Mouse (Mus musculus) CH12.LX (cell line): Measurements from ENCODE around the gene Bach2. TPM values are rescaled to one million over a fixed set of nuclear protein-coding genes. Genes with fewer than 3 reads are reported as not detected.

Experiments
- DNase-seq: peaks from one replicate; pipeline ENCODE4 v3.0.0-alpha.2; 2013; ENCODE audit errors: extremely low read depth
- H3K27ac ChIP-seq: 2 replicates; pipeline ENCODE4 v1.5.1; 2012; ENCODE audit warnings: low read depth, mild to moderate bottlenecking, control low read depth, moderate library complexity; ENCODE audit not compliant: insufficient read depth
- H3K27me3 ChIP-seq: replicated peaks from 2 replicates; pipeline ENCODE3; 2012; ENCODE audit warnings: inconsistent platforms
- H3K36me3 ChIP-seq, 2 experiments: replicated peaks in 1 of 2; 2 replicates each; pipeline versions ENCODE3 to v1.6.1; 2012; ENCODE audit warnings: inconsistent platforms in 1 of 2, low read length in 1 of 2, mild to moderate bottlenecking in 1 of 2, mixed read lengths in 1 of 2, moderate library complexity in 1 of 2; ENCODE audit not compliant: control insufficient read depth in 1 of 2, insufficient read depth in 1 of 2
- H3K4me1 ChIP-seq, 2 experiments: 2 replicates each; pipeline ENCODE4 v1.6.1; 2012; ENCODE audit warnings: inconsistent platforms in 1 of 2, moderate library complexity in 1 of 2; ENCODE audit not compliant: insufficient read depth in 2 of 2, control insufficient read depth in 1 of 2
- H3K4me2 ChIP-seq: 2 replicates; pipeline ENCODE4 v1.6.1; 2012; ENCODE audit warnings: low read depth, mild to moderate bottlenecking, control low read depth; ENCODE audit not compliant: poor library complexity, insufficient read depth, severe bottlenecking
- H3K4me3 ChIP-seq, 3 experiments: fragments of 150-350 bp in 1 of 3; sonication (generic) in 1 of 3; replicated peaks in 1 of 3; 2 replicates each; pipeline versions ENCODE3 to v1.5.1; 2011 to 2012; ENCODE audit warnings: low read depth in 2 of 3, low read length in 2 of 3, mild to moderate bottlenecking in 2 of 3, moderate library complexity in 2 of 3, control low read depth in 1 of 3, improper control_type of control experiment in 1 of 3, inconsistent platforms in 1 of 3, mixed read lengths in 1 of 3; ENCODE audit not compliant: poor library complexity in 1 of 3
- H3K79me2 ChIP-seq: replicated peaks from 2 replicates; pipeline ENCODE4 v1.6.1; 2012; ENCODE audit warnings: mild to moderate bottlenecking, moderate library complexity; ENCODE audit not compliant: control insufficient read depth, poor library complexity, insufficient read depth, severe bottlenecking; ENCODE audit errors: extremely low read depth
- H3K9ac ChIP-seq: 2 replicates; pipeline ENCODE4 v1.6.1; 2012; ENCODE audit warnings: low read depth, mild to moderate bottlenecking, control low read depth, moderate library complexity; ENCODE audit not compliant: insufficient read depth
- H3K9me3 ChIP-seq: replicated peaks from 2 replicates; pipeline ENCODE3; 2012; ENCODE audit warnings: low read length, inconsistent platforms, mixed read lengths
- CHD1 ChIP-seq: IDR thresholded peaks from 2 replicates; pipeline ENCODE4 v1.6.1; 2012; ENCODE audit warnings: low read depth, low read length, improper control_type of control experiment, inconsistent platforms
- CTCF ChIP-seq, 2 experiments: IDR thresholded peaks in 1 of 2; conservative IDR thresholded peaks in 1 of 2; 2 replicates each; pipeline ENCODE4 v1.5.1; 2011 to 2012; ENCODE audit warnings: low read depth in 2 of 2, low read length in 2 of 2, improper control_type of control experiment in 1 of 2, inconsistent platforms in 1 of 2, mild to moderate bottlenecking in 1 of 2, moderate library complexity in 1 of 2
- E2F4 ChIP-seq: IDR thresholded peaks from 2 replicates; pipeline ENCODE4 v1.6.1; 2011; ENCODE audit warnings: low read depth, low read length, improper control_type of control experiment; ENCODE audit not compliant: insufficient replicate concordance
- ELF1 ChIP-seq: IDR thresholded peaks from 2 replicates; pipeline ENCODE4 v1.6.1; 2014; ENCODE audit warnings: low read depth, mild to moderate bottlenecking, inconsistent platforms, low read length, improper control_type of control experiment
- EP300 ChIP-seq: IDR thresholded peaks from 2 replicates; pipeline ENCODE4 v1.6.1; 2011; ENCODE audit warnings: low read length, improper control_type of control experiment
- ETS1 ChIP-seq: conservative IDR thresholded peaks from 2 replicates; pipeline ENCODE4 v1.6.1; 2012; ENCODE audit warnings: low read depth, mild to moderate bottlenecking, inconsistent platforms, low read length, improper control_type of control experiment, moderate library complexity
- GABPA ChIP-seq: IDR thresholded peaks from 2 replicates; pipeline ENCODE4 v1.6.1; 2012; ENCODE audit warnings: low read depth, low read length, improper control_type of control experiment, inconsistent platforms; ENCODE audit not compliant: insufficient replicate concordance
- HCFC1 ChIP-seq: IDR thresholded peaks from 2 replicates; pipeline ENCODE4 v1.6.1; 2012; ENCODE audit warnings: low read depth, mild to moderate bottlenecking, inconsistent platforms, low read length, improper control_type of control experiment
- IRF4 ChIP-seq: IDR thresholded peaks from 2 replicates; pipeline ENCODE4 v1.6.1; 2014; ENCODE audit warnings: low read depth, mild to moderate bottlenecking, inconsistent platforms, low read length, improper control_type of control experiment
- JUN ChIP-seq: IDR thresholded peaks from 2 replicates; pipeline ENCODE4 v1.6.1; 2011; ENCODE audit warnings: low read depth, mild to moderate bottlenecking, low read length, improper control_type of control experiment, moderate library complexity; ENCODE audit not compliant: insufficient read depth
- JUND ChIP-seq: conservative IDR thresholded peaks from 2 replicates; pipeline ENCODE4 v1.6.1; 2011; ENCODE audit warnings: low read depth, low read length, improper control_type of control experiment
- MAX ChIP-seq: IDR thresholded peaks from 2 replicates; pipeline ENCODE4 v1.6.1; 2011; ENCODE audit warnings: low read length, improper control_type of control experiment
- MEF2A ChIP-seq: IDR thresholded peaks from 2 replicates; pipeline ENCODE4 v1.6.1; 2014; ENCODE audit warnings: low read depth, mild to moderate bottlenecking, inconsistent platforms, low read length, improper control_type of control experiment, borderline replicate concordance
- MXI1 ChIP-seq: IDR thresholded peaks from 2 replicates; pipeline ENCODE4 v1.6.1; 2011; ENCODE audit warnings: mild to moderate bottlenecking, low read depth, low read length, improper control_type of control experiment
- PAX5 ChIP-seq: IDR thresholded peaks from 2 replicates; pipeline ENCODE4 v1.6.1; 2012; ENCODE audit warnings: low read length, inconsistent platforms, mixed read lengths
- POLR2AphosphoS2 ChIP-seq: IDR thresholded peaks from 2 replicates; pipeline ENCODE4 v1.6.1; 2011; ENCODE audit warnings: low read depth, low read length, improper control_type of control experiment
- RAD21 ChIP-seq: IDR thresholded peaks from 2 replicates; pipeline ENCODE4 v1.6.1; 2011; ENCODE audit warnings: low read depth, mild to moderate bottlenecking, low read length, improper control_type of control experiment, moderate library complexity
- RCOR1 ChIP-seq: conservative IDR thresholded peaks from 2 replicates; pipeline ENCODE4 v1.6.1; 2012; ENCODE audit warnings: low read depth, mild to moderate bottlenecking, inconsistent platforms, low read length, improper control_type of control experiment
- SIN3A ChIP-seq: IDR thresholded peaks from 2 replicates; pipeline ENCODE4 v1.6.1; 2012; ENCODE audit warnings: low read length, improper control_type of control experiment, inconsistent platforms
- USF1 ChIP-seq: IDR thresholded peaks from 2 replicates; pipeline ENCODE4 v1.6.1; 2014; ENCODE audit warnings: low read depth, mild to moderate bottlenecking, inconsistent platforms, low read length, improper control_type of control experiment
- ZC3H11A ChIP-seq: IDR thresholded peaks from 2 replicates; pipeline ENCODE4 v1.6.1; 2012; ENCODE audit warnings: low read depth, mild to moderate bottlenecking, inconsistent platforms, low read length, improper control_type of control experiment
- ZMIZ1 ChIP-seq: IDR thresholded peaks from 2 replicates; pipeline ENCODE4 v1.6.1; 2012; ENCODE audit warnings: low read depth, mild to moderate bottlenecking, inconsistent platforms, low read length, improper control_type of control experiment
- dilution Hi-C: fragments of 300-500 bp; cut with MboI; formaldehyde crosslinking; loops from 2 replicates; pipeline ENCODE4 v1.14.3; 2020; ENCODE audit warnings: low sequenced_read_pairs; ENCODE audit not compliant: extremely low pct_unique_long_range_greater_than_20kb, extremely low pct_ligation_motif_present
- in situ Hi-C: fragments of 300-500 bp; cut with MboI; formaldehyde crosslinking; loops from 3 replicates; pipeline ENCODE4 v1.14.3; 2019; ENCODE audit warnings: low sequenced_read_pairs, low pct_ligation_motif_present, low pct_unique_long_range_greater_than_20kb, mixed read lengths
- polyA plus RNA-seq: library from polyadenylated mRNA; unstranded; fragments of >175 nt; gene quantifications from 2 replicates; pipeline ENCODE4 v1.2.1, GENCODE M21; 2012; ENCODE audit warnings: low read depth; ENCODE audit not compliant: insufficient read length
- total RNA-seq, 2 experiments: library from RNA; depleted of rRNA; stranded (reverse); fragments of 300-350 nt in 1 of 2; fragments of >200 nt in 1 of 2; gene quantifications; 2 replicates each; pipeline ENCODE4 v1.2.3; 2012 to 2014

Bach2 gene
- total and polyA plus RNA-seq, 3 experiments: 0.11 TPM; not detected in 2

- Histone ChIP-seq H3K27ac (no peak overlapping the region), H3K4me1 (peaks cover 16 to 40% of the 10 kb centered on the region in 2 experiments), H3K9ac (no peak overlapping the region), H3K79me2 (no peaks in the 10 kb centered on the region), H3K4me3 (no peak overlapping the region), H3K4me2 (peak overlapping the region; percentile 91), H3K27me3 (no peaks in the 10 kb centered on the region), H3K9me3 (no peaks in the 10 kb centered on the region), H3K36me3 (no peaks in the 10 kb centered on the region)
- dilution Hi-C loops (no loop called here), in situ Hi-C loops (loop anchor here (5.0 kb wide), 1 partner anchor 48 kb away; no protein-coding TSS in a partner anchor)
- TF ChIP-seq E2F4: no peak
- TF ChIP-seq MAX: no peak
- no peak for TF ChIP-seq IRF4
- TF ChIP-seq JUN: no peak
- no peak for TF ChIP-seq EP300
- no peak for TF ChIP-seq ZC3H11A
- no peak for TF ChIP-seq POLR2AphosphoS2
- TF ChIP-seq PAX5: no peak
- no peak for TF ChIP-seq JUND
- no peak for TF ChIP-seq MEF2A
- no peak for TF ChIP-seq CTCF (conservative IDR thresholded peaks at IDR 0.05 in 1 of 2, IDR thresholded peaks at IDR 0.05 in 1 of 2; ENCODE audit: low read depth in 2 of 2, low read length in 2 of 2)
- no peak for TF ChIP-seq GABPA
- no peak for TF ChIP-seq CHD1
- TF ChIP-seq SIN3A: no peak
- TF ChIP-seq ELF1: no peak
- no peak for TF ChIP-seq RCOR1
- TF ChIP-seq HCFC1: no peak
- TF ChIP-seq RAD21: no peak
- no peak for TF ChIP-seq MXI1
- TF ChIP-seq ETS1: no peak
- DNase-seq: no peak
These were observed 121.0 kb downstream of the Bach2 start for GRCm38 (mm10) chr4:32359634-32360033.

DNA sequence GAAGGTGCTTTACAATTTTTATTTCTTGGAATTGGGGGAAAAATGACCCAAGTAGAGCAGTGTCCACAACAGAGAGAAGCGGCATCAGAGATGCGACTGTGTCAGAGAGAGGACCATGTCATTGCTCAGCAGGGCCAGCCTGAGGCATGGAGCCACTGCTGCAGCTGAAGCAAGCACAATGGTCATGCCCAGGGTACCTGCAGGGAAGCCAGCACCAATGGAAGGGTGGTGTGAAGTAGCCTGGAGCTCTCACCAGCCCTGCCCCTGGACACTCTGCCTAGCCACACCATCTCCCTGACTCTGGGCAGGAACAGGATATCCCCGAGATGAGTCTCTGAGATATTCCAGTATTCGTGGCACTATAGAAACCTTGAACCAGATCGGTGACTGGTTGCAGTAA lies 121.9 kb downstream of the Bach2 start:
- no peak for TF ChIP-seq IRF4
- TF ChIP-seq CHD1: no peak
- TF ChIP-seq JUND: no peak
- TF ChIP-seq ZMIZ1: no peak
- TF ChIP-seq USF1: no peak
- no peak for TF ChIP-seq E2F4
- no peak for TF ChIP-seq EP300
- Histone ChIP-seq H3K27ac (no peak overlapping the region), H3K4me2 (no peak overlapping the region), H3K9ac (no peak overlapping the region), H3K4me1 (peaks cover 16 to 40% of the 10 kb centered on the region in 2 experiments), H3K36me3 (no peaks in the 10 kb centered on the region), H3K9me3 (no peaks in the 10 kb centered on the region), H3K79me2 (no peaks in the 10 kb centered on the region), H3K27me3 (no peaks in the 10 kb centered on the region), H3K4me3 (no peak overlapping the region)
- dilution Hi-C loops: no loop called here
- DNase-seq: no peak
- in situ Hi-C loops: loop anchor here (5.0 kb wide), 1 partner anchor 47 kb away; no protein-coding TSS in a partner anchor
